Mouse (Mus musculus) CH12.LX (cell line): Measurements from ENCODE around the gene Ciapin1. TPM values are rescaled to one million over a fixed set of nuclear protein-coding genes. Genes with fewer than 3 reads are reported as not detected.

Experiments used
- DNase-seq: peaks from one replicate; pipeline ENCODE4 v3.0.0-alpha.2; 2013; ENCODE audit errors: extremely low read depth
- H3K27ac ChIP-seq: 2 replicates; pipeline ENCODE4 v1.5.1; 2012; ENCODE audit warnings: low read depth, mild to moderate bottlenecking, control low read depth, moderate library complexity; ENCODE audit not compliant: insufficient read depth
- H3K27me3 ChIP-seq: replicated peaks from 2 replicates; pipeline ENCODE3; 2012; ENCODE audit warnings: inconsistent platforms
- H3K36me3 ChIP-seq, 2 experiments: replicated peaks in 1 of 2; 2 replicates each; pipeline versions ENCODE3 to v1.6.1; 2012; ENCODE audit warnings: inconsistent platforms in 1 of 2, low read length in 1 of 2, mild to moderate bottlenecking in 1 of 2, mixed read lengths in 1 of 2, moderate library complexity in 1 of 2; ENCODE audit not compliant: control insufficient read depth in 1 of 2, insufficient read depth in 1 of 2
- H3K4me1 ChIP-seq, 2 experiments: 2 replicates each; pipeline ENCODE4 v1.6.1; 2012; ENCODE audit warnings: inconsistent platforms in 1 of 2, moderate library complexity in 1 of 2; ENCODE audit not compliant: insufficient read depth in 2 of 2, control insufficient read depth in 1 of 2
- H3K4me2 ChIP-seq: 2 replicates; pipeline ENCODE4 v1.6.1; 2012; ENCODE audit warnings: low read depth, mild to moderate bottlenecking, control low read depth; ENCODE audit not compliant: poor library complexity, insufficient read depth, severe bottlenecking
- H3K4me3 ChIP-seq, 3 experiments: fragments of 150-350 bp in 1 of 3; sonication (generic) in 1 of 3; replicated peaks in 1 of 3; 2 replicates each; pipeline versions ENCODE3 to v1.5.1; 2011 to 2012; ENCODE audit warnings: low read depth in 2 of 3, low read length in 2 of 3, mild to moderate bottlenecking in 2 of 3, moderate library complexity in 2 of 3, control low read depth in 1 of 3, improper control_type of control experiment in 1 of 3, inconsistent platforms in 1 of 3, mixed read lengths in 1 of 3; ENCODE audit not compliant: poor library complexity in 1 of 3
- H3K79me2 ChIP-seq: replicated peaks from 2 replicates; pipeline ENCODE4 v1.6.1; 2012; ENCODE audit warnings: mild to moderate bottlenecking, moderate library complexity; ENCODE audit not compliant: control insufficient read depth, poor library complexity, insufficient read depth, severe bottlenecking; ENCODE audit errors: extremely low read depth
- H3K9ac ChIP-seq: 2 replicates; pipeline ENCODE4 v1.6.1; 2012; ENCODE audit warnings: low read depth, mild to moderate bottlenecking, control low read depth, moderate library complexity; ENCODE audit not compliant: insufficient read depth
- H3K9me3 ChIP-seq: replicated peaks from 2 replicates; pipeline ENCODE3; 2012; ENCODE audit warnings: low read length, inconsistent platforms, mixed read lengths
- BHLHE40 ChIP-seq: IDR thresholded peaks from 2 replicates; pipeline ENCODE4 v1.6.1; 2011; ENCODE audit warnings: mild to moderate bottlenecking, low read depth, low read length, improper control_type of control experiment
- CHD1 ChIP-seq: IDR thresholded peaks from 2 replicates; pipeline ENCODE4 v1.6.1; 2012; ENCODE audit warnings: low read depth, low read length, improper control_type of control experiment, inconsistent platforms
- CTCF ChIP-seq, 2 experiments: IDR thresholded peaks in 1 of 2; conservative IDR thresholded peaks in 1 of 2; 2 replicates each; pipeline ENCODE4 v1.5.1; 2011 to 2012; ENCODE audit warnings: low read depth in 2 of 2, low read length in 2 of 2, improper control_type of control experiment in 1 of 2, inconsistent platforms in 1 of 2, mild to moderate bottlenecking in 1 of 2, moderate library complexity in 1 of 2
- E2F4 ChIP-seq: IDR thresholded peaks from 2 replicates; pipeline ENCODE4 v1.6.1; 2011; ENCODE audit warnings: low read depth, low read length, improper control_type of control experiment; ENCODE audit not compliant: insufficient replicate concordance
- ELF1 ChIP-seq: IDR thresholded peaks from 2 replicates; pipeline ENCODE4 v1.6.1; 2014; ENCODE audit warnings: low read depth, mild to moderate bottlenecking, inconsistent platforms, low read length, improper control_type of control experiment
- EP300 ChIP-seq: IDR thresholded peaks from 2 replicates; pipeline ENCODE4 v1.6.1; 2011; ENCODE audit warnings: low read length, improper control_type of control experiment
- IRF4 ChIP-seq: IDR thresholded peaks from 2 replicates; pipeline ENCODE4 v1.6.1; 2014; ENCODE audit warnings: low read depth, mild to moderate bottlenecking, inconsistent platforms, low read length, improper control_type of control experiment
- JUND ChIP-seq: conservative IDR thresholded peaks from 2 replicates; pipeline ENCODE4 v1.6.1; 2011; ENCODE audit warnings: low read depth, low read length, improper control_type of control experiment
- KAT2A ChIP-seq: IDR thresholded peaks from 2 replicates; pipeline ENCODE4 v1.6.1; 2012; ENCODE audit warnings: low read length, improper control_type of control experiment, inconsistent platforms; ENCODE audit not compliant: insufficient replicate concordance
- MAFK ChIP-seq: IDR thresholded peaks from 2 replicates; pipeline ENCODE4 v1.6.1; 2011; ENCODE audit warnings: low read length, improper control_type of control experiment; ENCODE audit not compliant: insufficient replicate concordance
- MAX ChIP-seq: IDR thresholded peaks from 2 replicates; pipeline ENCODE4 v1.6.1; 2011; ENCODE audit warnings: low read length, improper control_type of control experiment
- NELFE ChIP-seq: IDR thresholded peaks from 2 replicates; pipeline ENCODE4 v1.6.1; 2011; ENCODE audit warnings: low read depth, low read length, improper control_type of control experiment
- POLR2A ChIP-seq: IDR thresholded peaks from 2 replicates; pipeline ENCODE4 v1.6.1; 2011; ENCODE audit warnings: low read depth, mild to moderate bottlenecking, improper control_type of control experiment, low read length
- POLR2AphosphoS2 ChIP-seq: IDR thresholded peaks from 2 replicates; pipeline ENCODE4 v1.6.1; 2011; ENCODE audit warnings: low read depth, low read length, improper control_type of control experiment
- RCOR1 ChIP-seq: conservative IDR thresholded peaks from 2 replicates; pipeline ENCODE4 v1.6.1; 2012; ENCODE audit warnings: low read depth, mild to moderate bottlenecking, inconsistent platforms, low read length, improper control_type of control experiment
- SIN3A ChIP-seq: IDR thresholded peaks from 2 replicates; pipeline ENCODE4 v1.6.1; 2012; ENCODE audit warnings: low read length, improper control_type of control experiment, inconsistent platforms
- TBP ChIP-seq: conservative IDR thresholded peaks from 2 replicates; pipeline ENCODE4 v1.6.1; 2011; ENCODE audit warnings: low read depth, low read length, improper control_type of control experiment
- TCF12 ChIP-seq: IDR thresholded peaks from 2 replicates; pipeline ENCODE4 v1.6.1; 2014; ENCODE audit warnings: low read depth, mild to moderate bottlenecking, inconsistent platforms, low read length, improper control_type of control experiment
- USF2 ChIP-seq: conservative IDR thresholded peaks from 2 replicates; pipeline ENCODE4 v1.6.1; 2011; ENCODE audit warnings: low read depth, low read length, improper control_type of control experiment
- ZC3H11A ChIP-seq: IDR thresholded peaks from 2 replicates; pipeline ENCODE4 v1.6.1; 2012; ENCODE audit warnings: low read depth, mild to moderate bottlenecking, inconsistent platforms, low read length, improper control_type of control experiment
- ZNF384 ChIP-seq: IDR thresholded peaks from 2 replicates; pipeline ENCODE4 v1.6.1; 2012; ENCODE audit warnings: low read depth, low read length, improper control_type of control experiment, inconsistent platforms
- dilution Hi-C: fragments of 300-500 bp; cut with MboI; formaldehyde crosslinking; loops from 2 replicates; pipeline ENCODE4 v1.14.3; 2020; ENCODE audit warnings: low sequenced_read_pairs; ENCODE audit not compliant: extremely low pct_unique_long_range_greater_than_20kb, extremely low pct_ligation_motif_present
- in situ Hi-C: fragments of 300-500 bp; cut with MboI; formaldehyde crosslinking; loops from 3 replicates; pipeline ENCODE4 v1.14.3; 2019; ENCODE audit warnings: low sequenced_read_pairs, low pct_ligation_motif_present, low pct_unique_long_range_greater_than_20kb, mixed read lengths
- polyA plus RNA-seq: library from polyadenylated mRNA; unstranded; fragments of >175 nt; gene quantifications from 2 replicates; pipeline ENCODE4 v1.2.1, GENCODE M21; 2012; ENCODE audit warnings: low read depth; ENCODE audit not compliant: insufficient read length
- total RNA-seq, 2 experiments: library from RNA; depleted of rRNA; stranded (reverse); fragments of 300-350 nt in 1 of 2; fragments of >200 nt in 1 of 2; gene quantifications; 2 replicates each; pipeline ENCODE4 v1.2.3; 2012 to 2014

Ciapin1 gene
- total and polyA plus RNA-seq, 3 experiments: 83.1 to 139 (median 97.1) TPM

GRCm38 (mm10) chr8:94821381-94821780, 16.8 kb downstream of the Ciapin1 start:
- in situ Hi-C loops: loop anchor here (5.0 kb wide), 1 partner anchor 86 kb away; no protein-coding TSS in a partner anchor
- Histone ChIP-seq H3K4me3 (no peak overlapping the region), H3K27me3 (no peaks in the 10 kb centered on the region), H3K9me3 (no peaks in the 10 kb centered on the region), H3K9ac (no peak overlapping the region), H3K79me2 (no peaks in the 10 kb centered on the region), H3K4me1 (peaks cover 3 to 15% of the 10 kb centered on the region in 2 experiments; a peak in 3 of 4 replicates), H3K36me3 (peaks cover 54 to 91% of the 10 kb centered on the region in 2 experiments), H3K4me2 (no peak overlapping the region), H3K27ac (no peak overlapping the region)
- no peak for DNase-seq
- dilution Hi-C loops: no loop called here
- TF ChIP-seq CHD1 (no peak), ZC3H11A (no peak), E2F4 (no peak), ELF1 (no peak), CTCF (conservative IDR thresholded peaks at IDR 0.05 in 1 of 2, IDR thresholded peaks at IDR 0.05 in 1 of 2; ENCODE audit: low read depth in 2 of 2, low read length in 2 of 2) (no peak), MAX (no peak), NELFE (no peak), USF2 (no peak), JUND (no peak), TCF12 (no peak), MAFK (no peak), KAT2A (no peak), SIN3A (no peak), ZNF384 (no peak), RCOR1 (no peak), TBP (no peak), POLR2AphosphoS2 (no peak), POLR2A (no peak)

GRCm38 (mm10) chr8:94820553-94820952, 17.6 kb downstream of the Ciapin1 start:
- Histone ChIP-seq H3K4me2 (no peak overlapping the region), H3K27ac (no peak overlapping the region), H3K27me3 (no peaks in the 10 kb centered on the region), H3K79me2 (no peaks in the 10 kb centered on the region), H3K9me3 (no peaks in the 10 kb centered on the region), H3K9ac (no peak overlapping the region), H3K4me1 (peaks cover 3 to 15% of the 10 kb centered on the region in 2 experiments; a peak in 3 of 4 replicates), H3K36me3 (peaks cover 50 to 83% of the 10 kb centered on the region in 2 experiments), H3K4me3 (no peak overlapping the region)
- DNase-seq: no peak
- TF ChIP-seq EP300: no peak
- TF ChIP-seq BHLHE40: no peak
- no peak for TF ChIP-seq IRF4
- TF ChIP-seq POLR2AphosphoS2: no peak
- no peak for TF ChIP-seq ZC3H11A
- TF ChIP-seq NELFE: no peak
- dilution Hi-C loops: no loop called here
- in situ Hi-C loops: loop anchor here (5.0 kb wide), 1 partner anchor 87 kb away; no protein-coding TSS in a partner anchor
